In genomic region chr13:63135994-63136393, GRCm38 (mm10) we compare ENCODE assay signal across 15 mouse cellular contexts.
"Had no signal": no experiment of that assay in that cellular context is flagged by ENCODE, and none has a peak within 500 bp of the region (broad histone marks: within the 10 kb centered on the region; RNA-seq: fewer than 3 reads in every experiment).

No protein-coding gene starts in this region.

- H3K4me2 ChIP-seq: midbrain, embryonic 12.5 days had no signal

- H3K27ac ChIP-seq: kidney, postnatal 0 days; layer of hippocampus, adult 2 months; liver, embryonic 14.5 days; midbrain, embryonic 12.5 days; stomach, postnatal 0 days had no signal

- H3K4me1 ChIP-seq: midbrain, embryonic 12.5 days had no signal

- DNase-seq: kidney, adult 11 months; kidney, adult 9 months; kidney, postnatal 36 days; left cerebral cortex, postnatal 4 days; lung, adult 18-20 months; right cerebral cortex, adult 18-20 months; right cerebral cortex, postnatal 25 days; thymus, adult 2 months; thymus, postnatal 25 days had no signal

- H3K9ac ChIP-seq: liver, embryonic 14.5 days; midbrain, embryonic 12.5 days had no signal

- H3K4me3 ChIP-seq: layer of hippocampus, adult 2 months; midbrain, embryonic 12.5 days had no signal

- H3K27me3 ChIP-seq: midbrain, embryonic 12.5 days had no signal

- ATAC-seq: midbrain, embryonic 16.5 days had no signal

- H3K9me3 ChIP-seq: midbrain, embryonic 12.5 days had no signal

- H3K36me3 ChIP-seq: midbrain, embryonic 12.5 days had no signal
